Mouse (Mus musculus) liver, embryonic 13.5 days (tissue): ENCODE data around the gene Olfr410. TPM values are rescaled to one million over a fixed set of nuclear protein-coding genes. Genes with fewer than 3 reads are reported as not detected.

Experiments used
- ATAC-seq: fragments of 200-750 bp; cut with Nextera tagmentation; 2 replicates; pipeline ENCODE4 v1.8.0; 2017; ENCODE audit warnings: low read depth, mild to moderate bottlenecking, moderate number of reproducible peaks, moderate library complexity
- DNase-seq: peaks from one replicate; pipeline ENCODE4 v3.0.0; 2022
- H3K27ac ChIP-seq: fragments of 300-500 bp; sonication (generic); 2 replicates; pipeline ENCODE4 v1.5.1; 2015; ENCODE audit warnings: moderate library complexity, mild to moderate bottlenecking, inconsistent platforms
- H3K27me3 ChIP-seq: fragments of 300-500 bp; sonication (generic); 2 replicates; pipeline ENCODE4 v1.6.1; 2015; ENCODE audit warnings: mild to moderate bottlenecking, inconsistent platforms
- H3K36me3 ChIP-seq: fragments of 300-500 bp; sonication (generic); 2 replicates; pipeline ENCODE4 v1.6.1; 2015; ENCODE audit warnings: mild to moderate bottlenecking, inconsistent platforms
- H3K4me1 ChIP-seq: fragments of 300-500 bp; sonication (generic); replicated peaks from 2 replicates; pipeline ENCODE4 v1.6.1; 2015; ENCODE audit warnings: inconsistent platforms
- H3K4me2 ChIP-seq: fragments of 300-500 bp; sonication (generic); 2 replicates; pipeline ENCODE4 v1.6.1; 2015; ENCODE audit warnings: inconsistent platforms, mild to moderate bottlenecking, moderate library complexity
- H3K4me3 ChIP-seq: fragments of 300-500 bp; sonication (generic); replicated peaks from 2 replicates; pipeline ENCODE4 v1.5.1; 2015; ENCODE audit warnings: mild to moderate bottlenecking, inconsistent platforms
- H3K9ac ChIP-seq: fragments of 300-500 bp; sonication (generic); 2 replicates; pipeline ENCODE4 v1.6.1; 2015; ENCODE audit warnings: mild to moderate bottlenecking, inconsistent platforms
- H3K9me3 ChIP-seq: fragments of 300-500 bp; sonication (generic); replicated peaks from 2 replicates; pipeline ENCODE4 v1.6.1; 2016; ENCODE audit warnings: inconsistent platforms
- WGBS: fragments of 180-500 bp; shearing (Covaris S2); methylation state at CpG from one replicate; pipeline ENCODE4 v1.1.7; 2015; ENCODE audit not compliant: insufficient replicate concordance; 5-methylcytosine and 5-hydroxymethylcytosine counted together
- polyA plus RNA-seq: library from polyadenylated mRNA; unstranded; fragments of >200 nt; fragmentation: Nextera tagmentation; extraction: Ambion mirVana; gene quantifications from 2 replicates; pipeline ENCODE4 v1.2.1, GENCODE M21; 2015

Olfr410 gene
- polyA plus RNA-seq, result not detected in 2 replicates

DNA sequence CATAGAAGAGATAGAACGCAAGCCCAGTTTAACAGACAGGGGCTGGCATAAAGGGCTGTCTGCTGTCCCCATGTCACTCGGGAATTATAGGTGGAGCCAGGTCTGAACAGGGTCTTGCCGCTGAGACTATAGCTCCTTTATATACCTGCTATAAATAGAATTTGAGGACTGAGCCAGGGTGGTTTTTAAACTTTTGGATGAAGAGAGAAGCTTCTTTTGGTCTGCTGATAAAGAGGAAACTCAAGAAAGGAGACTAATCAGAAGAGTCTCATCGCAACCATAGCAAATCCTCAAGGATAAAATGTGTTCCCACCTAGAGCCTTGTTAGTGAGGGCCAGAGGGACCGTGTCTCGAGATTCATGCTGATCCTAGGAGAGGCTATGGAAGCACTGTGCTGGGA, at the start of gene Olfr410:
TSS of gene Olfr410 (minus strand) at position 101 of the 400 bp plus-strand sequence.
- H3K4me3 ChIP-seq, result no peak within 1 kb of the TSS
- no peaks in the 10 kb centered on the region for H3K27me3 ChIP-seq
- H3K4me2 ChIP-seq, result no peak within 1 kb of the TSS
- no peak within 1 kb of the TSS for H3K9ac ChIP-seq
- ATAC-seq (no peak), DNase-seq (no peak)
- no peaks in the 10 kb centered on the region for H3K4me1 ChIP-seq
- H3K27ac ChIP-seq, result no peak within 1 kb of the TSS
- 57% methylated on average over 6 of the region's 6 CpGs for WGBS
- H3K9me3 ChIP-seq, result no peaks in the 10 kb centered on the region
- no peaks in the 10 kb centered on the region for H3K36me3 ChIP-seq

DNA sequence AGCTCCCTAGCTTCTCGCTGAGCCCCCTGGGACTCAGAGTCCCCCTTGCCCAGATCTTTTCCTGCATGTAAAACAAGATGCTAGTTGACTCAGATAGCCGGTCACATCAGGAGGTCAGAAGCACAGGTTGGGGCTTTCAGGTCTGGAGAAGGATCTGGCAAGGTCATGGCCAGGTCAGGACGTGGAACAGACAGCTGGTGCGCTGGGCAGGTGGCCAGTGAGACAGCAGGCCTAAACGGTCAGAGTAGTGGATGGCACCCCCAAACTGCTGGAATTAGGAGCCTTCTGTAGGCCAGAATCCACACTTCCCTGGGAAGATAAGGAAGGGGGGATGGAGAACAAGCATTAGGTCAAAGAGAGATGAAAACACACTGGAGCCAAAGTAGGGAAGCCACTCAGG, 49.4 kb upstream of the Olfr410 start:
- no peak overlapping the region for H3K4me3 ChIP-seq
- ATAC-seq, result no peak
- no peak overlapping the region for H3K4me2 ChIP-seq
- no peak overlapping the region for H3K9ac ChIP-seq
- no peaks in the 10 kb centered on the region for H3K9me3 ChIP-seq
- no peaks in the 10 kb centered on the region for H3K36me3 ChIP-seq
- H3K27me3 ChIP-seq, result no peaks in the 10 kb centered on the region
- WGBS, result 68% methylated on average over 5 of the region's 5 CpGs
- H3K27ac ChIP-seq, result no peak overlapping the region
- H3K4me1 ChIP-seq, result no peaks in the 10 kb centered on the region
- DNase-seq, result no peak

DNA sequence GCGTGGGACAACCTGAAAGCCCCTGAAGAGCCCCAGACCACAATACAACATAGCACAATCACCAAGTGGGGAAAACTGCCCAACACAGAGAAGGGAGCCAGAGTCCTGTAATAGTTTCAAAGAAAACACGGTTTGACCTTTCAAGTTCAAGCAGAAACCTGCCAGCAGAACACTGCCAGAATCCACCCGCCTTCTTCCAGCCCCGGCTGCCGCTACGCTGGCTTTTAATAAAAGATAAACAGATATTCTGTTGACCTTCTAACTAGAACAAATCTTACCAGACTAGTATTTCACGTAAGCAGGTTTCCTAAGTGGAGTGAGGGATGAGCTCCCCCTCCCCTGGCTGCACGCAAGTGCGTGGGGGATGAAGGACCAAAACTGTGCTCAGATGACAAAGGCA, 47.8 kb upstream of the Olfr410 start:
- Histone ChIP-seq H3K36me3 (no peaks in the 10 kb centered on the region), H3K9me3 (no peaks in the 10 kb centered on the region), H3K4me1 (no peaks in the 10 kb centered on the region), H3K27ac (no peak overlapping the region), H3K4me3 (no peak overlapping the region), H3K4me2 (no peak overlapping the region), H3K27me3 (no peaks in the 10 kb centered on the region), H3K9ac (no peak overlapping the region)
- 76% methylated on average over 9 of the region's 9 CpGs for WGBS
- no peak for ATAC-seq
- DNase-seq, result no peak

DNA sequence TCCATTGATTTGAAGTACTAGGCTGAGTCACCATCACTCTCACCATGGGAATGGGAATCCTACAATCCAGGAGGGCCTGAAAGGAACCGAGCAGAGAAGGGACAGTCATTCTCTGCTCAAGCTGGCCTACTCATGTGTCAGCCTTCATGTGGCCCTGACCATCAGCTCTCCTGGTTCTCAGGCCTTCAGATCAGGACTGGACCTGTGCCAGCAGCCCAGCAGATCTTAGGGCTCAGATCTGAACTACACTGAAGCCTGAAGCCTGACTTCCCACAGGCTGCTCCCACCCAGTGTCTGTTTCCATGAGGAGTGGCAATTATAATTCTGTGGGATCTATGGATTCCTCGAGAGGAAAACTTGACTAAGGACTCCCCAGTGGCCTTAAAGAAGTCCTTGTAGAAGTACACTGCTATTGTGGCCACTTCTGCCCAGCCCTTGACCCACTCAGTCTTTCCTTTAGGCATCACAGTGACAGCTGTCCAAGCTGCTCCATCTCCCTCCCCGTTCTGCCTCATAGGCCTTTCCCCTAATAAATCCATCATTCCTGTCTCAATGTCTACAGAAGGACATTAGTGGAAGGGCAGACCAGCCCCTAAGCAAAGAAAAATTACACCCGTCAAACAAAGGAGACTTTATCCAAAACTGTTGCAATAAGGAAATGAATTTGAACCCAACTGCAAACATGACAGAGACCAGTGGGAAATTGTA, 41.5 kb upstream of the Olfr410 start:
- ATAC-seq, result no peak
- H3K9ac ChIP-seq, result no peak overlapping the region
- no peaks in the 10 kb centered on the region for H3K27me3 ChIP-seq
- 41% methylated on average over 4 of the region's 4 CpGs for WGBS
- no peak overlapping the region for H3K27ac ChIP-seq
- H3K4me3 ChIP-seq, result no peak overlapping the region
- no peaks in the 10 kb centered on the region for H3K9me3 ChIP-seq
- no peaks in the 10 kb centered on the region for H3K4me1 ChIP-seq
- no peak for DNase-seq
- no peak overlapping the region for H3K4me2 ChIP-seq
- no peaks in the 10 kb centered on the region for H3K36me3 ChIP-seq

- 59% methylated on average over 3 of the region's 3 CpGs for WGBS
- DNase-seq (no peak), ATAC-seq (no peak)
- Histone ChIP-seq H3K9me3 (no peaks in the 10 kb centered on the region), H3K36me3 (no peaks in the 10 kb centered on the region), H3K9ac (no peak overlapping the region), H3K4me3 (no peak overlapping the region), H3K4me1 (no peaks in the 10 kb centered on the region), H3K4me2 (no peak overlapping the region), H3K27me3 (no peaks in the 10 kb centered on the region), H3K27ac (no peak overlapping the region)
Measured at GRCm38 (mm10) chr11:74376847-74377246, 39.0 kb upstream of the Olfr410 start.

DNA sequence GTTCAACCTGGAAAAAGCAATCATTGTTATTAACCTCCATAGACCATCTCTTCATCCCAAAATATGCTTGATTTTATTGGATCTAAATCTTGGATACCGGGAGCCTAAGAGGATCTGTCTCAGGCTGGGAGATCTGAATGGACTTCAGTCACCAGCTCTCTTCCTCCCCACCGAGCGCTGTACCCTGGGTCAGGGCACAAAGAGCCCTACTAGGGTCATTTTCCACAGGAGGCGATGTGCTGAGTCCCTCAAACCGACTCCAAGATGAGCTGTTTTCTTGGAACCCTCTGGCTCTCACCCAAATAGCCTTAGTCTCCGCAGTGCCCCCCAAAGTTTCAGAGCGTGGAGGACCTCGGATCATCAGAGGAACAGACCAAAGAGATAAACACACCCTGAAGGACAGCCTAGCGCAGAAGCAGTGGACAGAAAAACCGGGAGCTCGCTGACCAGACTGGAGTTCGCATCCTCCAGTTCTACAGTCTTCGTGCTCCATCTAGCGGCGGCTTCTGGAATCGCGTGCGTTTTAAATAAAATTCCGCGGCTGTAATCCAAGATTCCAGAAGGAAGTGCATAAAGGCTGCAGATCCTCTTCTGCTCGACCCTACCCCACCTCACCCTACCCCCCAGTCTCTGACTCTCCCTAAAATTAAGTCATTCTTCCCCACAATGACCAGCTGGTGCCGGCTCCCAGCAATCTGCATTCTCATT, 33.7 kb upstream of the Olfr410 start:
- no peak overlapping the region for H3K4me2 ChIP-seq
- peak; percentile 26 for DNase-seq
- no peaks in the 10 kb centered on the region for H3K4me1 ChIP-seq
- no peaks in the 10 kb centered on the region for H3K9me3 ChIP-seq
- 0 out of 2 replicates have a peak, but pooled peaks cover 2% of the 10 kb centered on the region for H3K27me3 ChIP-seq
- H3K9ac ChIP-seq, result no peak overlapping the region
- H3K4me3 ChIP-seq, result no peak overlapping the region
- no peak for ATAC-seq
- H3K27ac ChIP-seq, result no peak overlapping the region
- 11% methylated on average over 22 of the region's 22 CpGs for WGBS
- no peaks in the 10 kb centered on the region for H3K36me3 ChIP-seq

DNA sequence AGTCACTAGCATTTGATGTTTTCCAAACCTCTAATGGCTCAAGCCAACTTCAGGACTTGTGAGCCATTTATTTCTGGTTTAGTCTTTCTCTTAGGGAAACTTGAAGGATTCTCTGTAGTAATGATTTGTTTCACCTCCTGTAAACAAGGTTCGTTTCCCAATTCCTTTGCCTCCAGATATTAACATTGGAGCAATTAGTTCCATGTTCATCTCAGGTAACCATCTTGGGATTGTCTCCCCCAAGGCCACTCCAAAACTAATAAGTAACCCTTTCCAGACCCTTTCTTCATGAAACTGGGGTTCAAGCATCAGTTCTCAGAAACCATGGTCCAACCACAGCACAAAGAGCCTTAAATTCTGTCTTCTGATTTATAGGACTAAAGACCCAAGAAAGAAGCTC, 23.9 kb upstream of the Olfr410 start, which contains the start of gene Olfr412:
TSS of gene Olfr412 (plus strand) at position 301 of the 400 bp plus-strand sequence.
- no peak within 1 kb of the TSS for H3K9ac ChIP-seq
- no peak for ATAC-seq
- no peak for DNase-seq
- no peak within 1 kb of the TSS for H3K4me3 ChIP-seq
- H3K27ac ChIP-seq, result no peak within 1 kb of the TSS
- H3K36me3 ChIP-seq, result no peaks in the 10 kb centered on the region
- H3K4me2 ChIP-seq, result no peak within 1 kb of the TSS
- WGBS, result 50% methylated on average over 1 of the region's 1 CpGs
- no peaks in the 10 kb centered on the region for H3K4me1 ChIP-seq
- no peaks in the 10 kb centered on the region for H3K27me3 ChIP-seq
- no peaks in the 10 kb centered on the region for H3K9me3 ChIP-seq

DNA sequence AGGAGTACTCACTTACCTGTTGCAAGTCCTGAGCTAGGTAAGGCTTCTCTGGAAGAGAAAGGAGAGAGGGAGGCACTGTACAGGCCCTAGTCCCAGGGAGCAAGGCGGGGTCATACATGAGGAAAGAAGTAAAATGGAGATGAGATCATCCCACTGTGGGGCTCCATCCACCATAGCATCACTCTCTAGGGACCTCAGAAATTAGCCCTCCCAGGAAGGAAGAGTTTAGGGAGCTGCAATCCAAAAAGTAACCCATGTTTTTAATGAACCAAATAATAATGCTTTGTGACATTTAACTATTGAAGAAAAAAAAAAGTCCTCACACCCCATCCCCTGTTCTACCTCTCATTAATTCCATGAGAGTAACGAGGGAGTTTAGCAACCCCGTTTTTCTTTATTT, 14.7 kb upstream of the Olfr410 start, which contains the start of gene Olfr411:
TSS of gene Olfr411 (minus strand) at position 101 of the 400 bp plus-strand sequence.
- DNase-seq (no peak), ATAC-seq (no peak)
- Histone ChIP-seq H3K36me3 (no peaks in the 10 kb centered on the region), H3K9ac (no peak within 1 kb of the TSS), H3K27ac (no peak within 1 kb of the TSS), H3K4me2 (no peak within 1 kb of the TSS), H3K27me3 (no peaks in the 10 kb centered on the region), H3K4me1 (no peaks in the 10 kb centered on the region), H3K9me3 (no peaks in the 10 kb centered on the region), H3K4me3 (no peak within 1 kb of the TSS)
- WGBS, result 62% methylated on average over 3 of the region's 3 CpGs

DNA sequence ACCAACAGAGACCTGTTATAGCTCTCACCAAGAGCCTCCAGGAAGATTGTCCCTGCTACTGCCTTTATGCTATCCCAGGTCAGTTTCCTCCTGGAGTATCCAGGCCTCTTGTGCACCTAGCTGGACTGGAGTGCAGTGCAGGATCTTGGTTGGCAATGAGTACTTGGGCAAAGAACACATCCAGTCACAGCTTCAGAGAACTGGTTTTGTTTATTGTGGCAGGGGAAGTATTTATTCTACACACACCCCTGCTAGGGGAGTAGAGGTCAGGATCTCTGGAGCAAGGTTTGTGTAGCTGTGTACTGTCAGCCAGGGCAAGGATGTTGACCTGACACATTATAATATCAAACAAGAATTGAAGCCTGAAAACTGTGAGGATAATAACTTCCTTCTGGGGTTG, 9.1 kb downstream of the Olfr410 start:
- no peaks in the 10 kb centered on the region for H3K27me3 ChIP-seq
- no peaks in the 10 kb centered on the region for H3K4me1 ChIP-seq
- H3K27ac ChIP-seq, result no peak overlapping the region
- H3K4me3 ChIP-seq, result no peak overlapping the region
- DNase-seq, result no peak
- H3K4me2 ChIP-seq, result no peak overlapping the region
- no peak for ATAC-seq
- no peaks in the 10 kb centered on the region for H3K9me3 ChIP-seq
- H3K36me3 ChIP-seq, result no peaks in the 10 kb centered on the region
- no peak overlapping the region for H3K9ac ChIP-seq

GRCm38 (mm10) chr11:74326044-74326443, 11.8 kb downstream of the Olfr410 start:
- no peak overlapping the region for H3K4me3 ChIP-seq
- H3K36me3 ChIP-seq, result no peaks in the 10 kb centered on the region
- DNase-seq, result no peak
- WGBS, result 23% methylated on average over 2 of the region's 2 CpGs
- no peaks in the 10 kb centered on the region for H3K4me1 ChIP-seq
- no peaks in the 10 kb centered on the region for H3K27me3 ChIP-seq
- no peak overlapping the region for H3K4me2 ChIP-seq
- no peak for ATAC-seq
- H3K27ac ChIP-seq, result no peak overlapping the region
- H3K9ac ChIP-seq, result no peak overlapping the region
- no peaks in the 10 kb centered on the region for H3K9me3 ChIP-seq

GRCm38 (mm10) chr11:74287256-74287655, 50.6 kb downstream of the Olfr410 start:
- H3K36me3 ChIP-seq, result no peaks in the 10 kb centered on the region
- H3K27ac ChIP-seq, result no peak overlapping the region
- DNase-seq, result no peak
- no peaks in the 10 kb centered on the region for H3K9me3 ChIP-seq
- ATAC-seq, result no peak
- 57% methylated on average over 2 of the region's 2 CpGs for WGBS
- no peaks in the 10 kb centered on the region for H3K27me3 ChIP-seq
- no peak overlapping the region for H3K9ac ChIP-seq
- H3K4me2 ChIP-seq, result no peak overlapping the region
- no peak overlapping the region for H3K4me3 ChIP-seq
- no peaks in the 10 kb centered on the region for H3K4me1 ChIP-seq

DNA sequence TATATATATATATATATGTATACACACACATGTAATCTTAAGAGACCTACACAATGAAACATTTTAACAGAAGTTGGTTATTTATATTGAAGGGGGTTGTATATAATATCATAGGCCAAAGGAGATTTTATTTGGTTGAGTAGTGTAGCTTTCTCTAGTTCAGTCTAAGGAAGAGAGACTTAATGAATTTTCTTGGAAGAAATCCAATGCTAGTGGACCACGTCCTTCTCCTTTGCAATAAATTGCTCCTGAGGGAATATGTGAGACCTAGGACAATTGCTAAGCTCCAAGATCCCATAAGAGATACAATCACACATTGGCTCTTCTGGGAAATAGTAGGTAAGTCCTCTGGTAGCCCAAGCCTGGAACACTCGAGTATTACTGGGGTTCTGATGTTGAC, 54.4 kb downstream of the Olfr410 start, which contains the start of gene Olfr59:
TSS of gene Olfr59 (plus strand) at position 301 of the 400 bp plus-strand sequence.
- no peak within 1 kb of the TSS for H3K27ac ChIP-seq

More for the DNA sequence above, 54.4 kb downstream of the Olfr410 start, which contains the start of gene Olfr59:
- no peaks in the 10 kb centered on the region for H3K9me3 ChIP-seq
- H3K36me3 ChIP-seq, result no peaks in the 10 kb centered on the region
- no peaks in the 10 kb centered on the region for H3K27me3 ChIP-seq
- ATAC-seq (no peak), DNase-seq (no peak)
- no peak within 1 kb of the TSS for H3K4me2 ChIP-seq
- H3K4me1 ChIP-seq, result no peaks in the 10 kb centered on the region
- 30% methylated on average over 2 of the region's 2 CpGs for WGBS
- no peak within 1 kb of the TSS for H3K4me3 ChIP-seq
- no peak within 1 kb of the TSS for H3K9ac ChIP-seq
